Mouse (Mus musculus) heart, postnatal 36 days (tissue): ENCODE data around the gene Gm12253. TPM values are rescaled to one million over a fixed set of nuclear protein-coding genes. Genes with fewer than 3 reads are reported as not detected.

ENCODE experiments used
- DNase-seq, 2 experiments: peaks; one replicate each; pipeline ENCODE4 v3.0.0; 2021 to 2022
- intact Hi-C: fragments of 180-260 bp; cut with DNase I; formaldehyde crosslinking; loops from one replicate; pipeline ENCODE4 v1.15.1; 2025
- total RNA-seq, 2 experiments: library from RNA; stranded (reverse); gene quantifications; 2 replicates each; pipeline ENCODE4 v1.2.3; 2021

Gm12253 gene
- not detected for total RNA-seq

- no peak for DNase-seq
- intact Hi-C loops: no loop called here
These were observed at the start of gene Gm12253 for GRCm38 (mm10) chr11:58432259-58432658. Gene Gm12253 (plus strand): TSS chr11:58432559.

GRCm38 (mm10) chr11:58399985-58400645, 32.2 kb upstream of the Gm12253 start:
- intact Hi-C loops: no loop called here
- no peak for DNase-seq

- intact Hi-C loops: no loop called here
- no peak for DNase-seq
These were observed 31.7 kb upstream of the Gm12253 start for GRCm38 (mm10) chr11:58400655-58401054.

GRCm38 (mm10) chr11:58408066-58408465, 24.3 kb upstream of the Gm12253 start:
- intact Hi-C loops: no loop called here
- DNase-seq: no peak

DNA sequence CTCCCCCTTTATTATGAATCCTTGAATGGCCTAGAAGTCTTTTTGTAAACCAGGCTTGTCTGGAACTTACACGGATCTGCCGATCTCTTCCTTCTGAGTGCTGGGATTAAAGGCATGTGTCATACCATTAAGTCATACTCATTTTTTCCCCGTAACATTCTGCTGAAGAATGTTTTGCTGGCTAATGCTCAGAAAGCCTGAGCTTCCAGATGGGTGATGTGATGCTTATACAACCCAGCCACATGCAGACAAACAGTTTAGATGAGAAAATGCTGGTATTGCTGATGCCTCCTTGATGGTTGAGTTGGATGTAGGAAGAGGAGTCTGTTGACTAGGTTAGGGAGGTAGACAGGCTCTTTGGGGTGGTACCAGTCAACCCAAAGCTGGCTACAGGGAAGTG, 14.0 kb upstream of the Gm12253 start:
- intact Hi-C loops: no loop called here
- DNase-seq: no peak

DNA sequence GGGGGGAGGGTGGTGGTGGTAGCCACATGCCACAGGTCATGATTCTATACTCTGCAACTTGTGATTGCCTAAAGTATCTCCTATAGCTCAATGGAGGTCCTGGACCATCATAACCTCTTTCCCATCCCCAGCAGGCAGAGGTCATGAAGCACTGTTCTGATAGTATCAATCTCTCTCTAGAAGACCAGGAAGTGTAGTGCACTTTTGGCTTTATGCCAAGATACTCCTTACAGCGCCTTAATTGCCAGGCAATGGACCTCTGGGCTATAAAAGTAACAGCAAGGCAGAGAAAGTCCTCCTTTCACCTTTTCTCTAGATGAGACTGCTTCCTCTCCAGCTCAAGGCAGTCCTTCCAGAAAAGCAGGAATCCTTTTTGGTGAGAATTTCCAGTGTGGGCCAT, 11.5 kb upstream of the Gm12253 start, which contains the start of gene 1810065E05Rik:
TSS of gene 1810065E05Rik (plus strand) at position 297 of the 400 bp plus-strand sequence.
- no peak for DNase-seq
- intact Hi-C loops: no loop called here

DNA sequence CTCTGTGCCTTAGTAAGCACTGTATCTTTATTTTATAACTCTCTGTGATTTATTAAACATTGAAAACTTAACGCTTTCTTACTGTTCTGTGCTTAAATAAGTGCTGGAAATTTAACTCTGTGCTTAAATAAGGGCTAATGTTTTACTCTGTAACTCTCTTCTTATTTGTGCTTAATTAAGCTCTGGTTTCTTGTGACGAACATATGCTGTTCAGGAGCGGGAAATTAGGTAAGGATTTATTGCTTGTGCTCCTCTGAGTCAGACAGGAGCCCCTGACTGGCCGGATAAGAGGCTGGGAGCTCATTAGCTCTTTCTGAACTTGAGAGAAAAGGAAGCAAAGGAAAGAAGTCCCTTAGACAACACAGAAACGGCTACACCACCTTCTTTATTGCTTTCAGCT, 5.5 kb downstream of the Gm12253 start:
- intact Hi-C loops: no loop called here
- DNase-seq: no peak

DNA sequence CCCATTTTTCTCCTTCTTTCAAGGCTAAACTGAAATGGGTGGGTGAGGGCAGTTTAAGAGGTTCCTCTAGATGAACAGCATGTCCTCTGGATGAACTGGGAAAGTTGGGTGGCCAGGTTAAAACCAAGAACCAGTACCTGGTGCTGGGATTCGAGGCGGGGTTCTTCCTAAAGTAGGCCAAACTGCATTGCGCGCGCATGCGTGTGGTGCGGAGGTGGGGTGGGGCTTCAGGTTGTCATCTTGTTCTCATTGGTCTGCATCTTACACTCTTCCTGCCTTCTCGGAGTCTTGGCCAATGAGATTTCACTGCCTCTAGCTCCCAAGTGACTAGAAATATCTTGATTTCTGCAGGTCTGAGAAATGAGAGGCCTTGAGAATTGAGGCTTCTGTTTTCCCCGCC, 20.4 kb downstream of the Gm12253 start, which contains the start of gene Lypd9:
TSS of gene Lypd9 (minus strand) at position 165 of the 400 bp plus-strand sequence.
- intact Hi-C loops: no loop called here
- DNase-seq: no peak

GRCm38 (mm10) chr11:58453592-58453991, 21.2 kb downstream of the Gm12253 start:
- intact Hi-C loops: no loop called here
- no peak for DNase-seq

DNA sequence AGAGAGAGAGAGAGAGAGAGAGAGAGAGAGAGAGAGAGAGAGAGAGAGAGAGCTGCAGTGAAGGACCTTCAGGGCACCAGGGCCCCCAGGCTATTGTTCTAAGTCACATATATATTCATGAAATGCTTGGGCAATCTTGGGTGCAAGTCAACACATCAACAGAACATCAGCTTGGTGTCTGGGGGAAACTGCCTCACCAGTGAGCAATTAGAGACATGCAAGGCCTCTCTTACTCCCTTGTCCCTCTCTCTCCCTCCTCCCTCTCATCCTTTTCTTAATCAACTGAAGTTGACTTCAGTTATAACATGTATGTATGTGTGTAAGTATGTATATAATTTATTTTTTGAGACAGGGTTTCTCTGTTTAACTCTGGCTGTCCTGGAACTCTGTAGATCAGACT, 29.8 kb downstream of the Gm12253 start, which contains the start of gene Olfr30:
TSS of gene Olfr30 (minus strand) at position 101 of the 400 bp plus-strand sequence.
- no peak for DNase-seq
- intact Hi-C loops: no loop called here

Other genes with a start within 250 kb of the Gm12253 start
- gene Igtp, start 233.0 kb upstream of the Gm12253 start, total RNA-seq: 1 to 10 TPM; 8.7 to 9.2 TPM
- 10 to 100 TPM; 10.9 to 13.7 TPM for gene Irgm2, start 232.9 kb upstream of the Gm12253 start, total RNA-seq
- gene 4930438A08Rik, start 157.8 kb upstream of the Gm12253 start, total RNA-seq: not detected
- gene Zfp692, start 125.5 kb upstream of the Gm12253 start, total RNA-seq: 1 to 10 TPM; 3.1 to 4.0 TPM
- 10 to 100 TPM; 36.4 to 40.8 TPM for gene Zfp672, start 102.2 kb upstream of the Gm12253 start, total RNA-seq
- gene Sh3bp5l, start 101.8 kb upstream of the Gm12253 start, total RNA-seq: 10 to 100 TPM; 34.5 to 35.5 TPM
- gene Lypd8, start 53.5 kb upstream of the Gm12253 start, total RNA-seq: not detected
- gene 1810065E05Rik, start 11.4 kb upstream of the Gm12253 start, total RNA-seq: not detected
- not detected for gene Lypd9, start 20.4 kb downstream of the Gm12253 start, total RNA-seq
- not detected for gene Olfr30, start 29.7 kb downstream of the Gm12253 start, total RNA-seq
- not detected for gene Olfr332, start 60.0 kb downstream of the Gm12253 start, total RNA-seq
- gene Olfr331, start 70.0 kb downstream of the Gm12253 start, total RNA-seq: not detected
- not detected for gene Olfr330, start 102.3 kb downstream of the Gm12253 start, total RNA-seq
- not detected for gene Olfr329-ps, start 113.9 kb downstream of the Gm12253 start, total RNA-seq
- not detected for gene Olfr328, start 123.1 kb downstream of the Gm12253 start, total RNA-seq
- gene Olfr224, start 138.0 kb downstream of the Gm12253 start, total RNA-seq: under 1 TPM in 1 of 2 experiments, not detected in 1; 0.17 TPM
- not detected for gene Olfr325, start 145.2 kb downstream of the Gm12253 start, total RNA-seq
- not detected for gene Olfr324, start 162.6 kb downstream of the Gm12253 start, total RNA-seq
- gene 2210407C18Rik, start 183.5 kb downstream of the Gm12253 start, total RNA-seq: 10 to 100 TPM in 1 of 2 experiments, 1 to 10 TPM in 1; 7.7 to 15.5 TPM
- not detected for gene Olfr323, start 197.9 kb downstream of the Gm12253 start, total RNA-seq
- not detected for gene Trim58, start 207.9 kb downstream of the Gm12253 start, total RNA-seq
- gene Olfr322, start 226.2 kb downstream of the Gm12253 start, total RNA-seq: not detected
- not detected for gene Olfr320, start 248.5 kb downstream of the Gm12253 start, total RNA-seq